Comparison of ENCODE assay signal across 28 mouse cellular contexts in genomic region chr11:67567991-67568390, GRCm38 (mm10).
DNase-seq lines count a peak whose midpoint lies in the region; ATAC-seq lines count a peak whose summit lies in the region.
"Had no signal": no experiment of that assay in that cellular context is flagged by ENCODE, and none has a peak within 500 bp of the region (broad histone marks: within the 10 kb centered on the region; RNA-seq: fewer than 3 reads in every experiment).

No protein-coding gene starts in this region.

- peak; percentile 65 to 82 for DNase-seq in adrenal gland, adult (ENCODE audit: inconsistent age in 2 of 2, low spot score in 1 of 2)
- no peak for DNase-seq in adrenal gland, adult 18-20 months (ENCODE audit: low spot score in 2 of 2)
- peak; percentile 41 to 53 for DNase-seq in adrenal gland, postnatal 36 days
- DNase-seq in adrenal gland, postnatal 25 days, result no peak
- DNase-seq in kidney, postnatal 4 days, result no peak
- no peak for DNase-seq in embryonic facial prominence, embryonic 14.5 days (ENCODE audit: low spot score)
- DNase-seq: adrenal gland, postnatal 10 days; cerebellum, adult 11 months; cerebellum, adult 2 months; cerebellum, adult 9-11 months; cerebellum, postnatal 25 days; gastrocnemius, postnatal 25 days; heart, adult 18-20 months; heart, postnatal 10 days; heart, postnatal 36 days; kidney, adult 18-20 months had no signal

- peaks cover 3% of the 10 kb centered on the region; the same call in 1 of the 2 replicates for H3K4me1 ChIP-seq in kidney, embryonic 16.5 days (ENCODE audit: insufficient read depth, low read length)
- H3K4me1 ChIP-seq in embryonic facial prominence, embryonic 14.5 days (ENCODE audit: control insufficient read depth, insufficient read depth, low read length), result peaks cover 33% of the 10 kb centered on the region
- peaks cover 7% of the 10 kb centered on the region; the same call in 1 of the 2 replicates for H3K4me1 ChIP-seq in intestine, embryonic 16.5 days (ENCODE audit: control insufficient read depth, insufficient read depth, low read length)
- H3K4me1 ChIP-seq: intestine, embryonic 15.5 days had no signal

- 91% methylated on average over 4 of the region's 4 CpGs for WGBS in kidney, embryonic 16.5 days
- 96% methylated on average over 4 of the region's 4 CpGs for WGBS in embryonic facial prominence, embryonic 14.5 days
- WGBS in intestine, embryonic 16.5 days, result 92% methylated on average over 4 of the region's 4 CpGs

- no peaks in the 10 kb centered on the region for H3K36me3 ChIP-seq in kidney, embryonic 16.5 days (ENCODE audit: insufficient read depth, low read length)
- H3K36me3 ChIP-seq in embryonic facial prominence, embryonic 14.5 days (ENCODE audit: control insufficient read depth, insufficient read depth, low read length), result no peaks in the 10 kb centered on the region
- no peaks in the 10 kb centered on the region for H3K36me3 ChIP-seq in intestine, embryonic 16.5 days (ENCODE audit: control insufficient read depth, insufficient read depth, low read length)
- H3K36me3 ChIP-seq: forebrain, embryonic 10.5 days; heart, embryonic 12.5 days; heart, embryonic 15.5 days; hindbrain, embryonic 10.5 days; hindbrain, embryonic 13.5 days; intestine, embryonic 15.5 days had no signal

- H3K4me3 ChIP-seq in kidney, embryonic 16.5 days (ENCODE audit: low read length), result no peak overlapping the region
- H3K4me3 ChIP-seq in embryonic facial prominence, embryonic 14.5 days (ENCODE audit: low read depth, low read length), result no peak overlapping the region
- H3K4me3 ChIP-seq in intestine, embryonic 16.5 days (ENCODE audit: low read length), result no peak overlapping the region
- H3K4me3 ChIP-seq: forebrain, embryonic 10.5 days; forebrain, embryonic 13.5 days; heart, embryonic 12.5 days; heart, embryonic 15.5 days; hindbrain, embryonic 10.5 days; hindbrain, embryonic 13.5 days; intestine, embryonic 15.5 days had no signal

- no peaks in the 10 kb centered on the region for H3K9me3 ChIP-seq in kidney, embryonic 16.5 days (ENCODE audit: low read length)
- no peaks in the 10 kb centered on the region for H3K9me3 ChIP-seq in embryonic facial prominence, embryonic 14.5 days (ENCODE audit: control insufficient read depth, low read length)
- no peaks in the 10 kb centered on the region for H3K9me3 ChIP-seq in intestine, embryonic 16.5 days (ENCODE audit: control insufficient read depth, low read length)
- H3K9me3 ChIP-seq: forebrain, embryonic 10.5 days; forebrain, embryonic 13.5 days; heart, embryonic 12.5 days; heart, embryonic 15.5 days; hindbrain, embryonic 10.5 days; hindbrain, embryonic 13.5 days; intestine, embryonic 15.5 days had no signal

- no peaks in the 10 kb centered on the region for H3K27me3 ChIP-seq in kidney, embryonic 16.5 days (ENCODE audit: insufficient read depth, low read length)
- no peaks in the 10 kb centered on the region for H3K27me3 ChIP-seq in embryonic facial prominence, embryonic 14.5 days (replicated peaks; ENCODE audit: control insufficient read depth, insufficient read depth, low read length)
- no peaks in the 10 kb centered on the region for H3K27me3 ChIP-seq in intestine, embryonic 16.5 days (replicated peaks; ENCODE audit: control insufficient read depth, insufficient read depth, low read length)
- H3K27me3 ChIP-seq: forebrain, embryonic 13.5 days; heart, embryonic 12.5 days; heart, embryonic 15.5 days; hindbrain, embryonic 13.5 days; intestine, embryonic 15.5 days had no signal

- H3K9ac ChIP-seq in kidney, embryonic 16.5 days (replicated peaks; ENCODE audit: low read length), result no peak overlapping the region
- no peak overlapping the region for H3K9ac ChIP-seq in embryonic facial prominence, embryonic 14.5 days (ENCODE audit: low read depth, low read length)
- H3K9ac ChIP-seq in intestine, embryonic 16.5 days (ENCODE audit: low read depth, low read length), result no peak overlapping the region
- H3K9ac ChIP-seq: forebrain, embryonic 13.5 days; heart, embryonic 12.5 days; heart, embryonic 15.5 days; hindbrain, embryonic 13.5 days; intestine, embryonic 15.5 days had no signal

- H3K27ac ChIP-seq in kidney, embryonic 16.5 days (ENCODE audit: low read length), result no peak overlapping the region
- 0 out of 2 replicates have a peak overlapping the region, but pooled peaks have one; percentile 30 for H3K27ac ChIP-seq in embryonic facial prominence, embryonic 14.5 days (replicated peaks; ENCODE audit: low read depth, low read length)
- no peak overlapping the region for H3K27ac ChIP-seq in intestine, embryonic 16.5 days (ENCODE audit: low read length)
- H3K27ac ChIP-seq: forebrain, embryonic 10.5 days; forebrain, embryonic 13.5 days; heart, embryonic 15.5 days; hindbrain, embryonic 10.5 days; hindbrain, embryonic 13.5 days; intestine, embryonic 15.5 days had no signal

- no peak overlapping the region for H3K4me2 ChIP-seq in kidney, embryonic 16.5 days (replicated peaks; ENCODE audit: low read depth, low read length)
- no peak overlapping the region for H3K4me2 ChIP-seq in embryonic facial prominence, embryonic 14.5 days (ENCODE audit: low read depth, low read length)
- no peak overlapping the region for H3K4me2 ChIP-seq in intestine, embryonic 16.5 days (ENCODE audit: low read depth, low read length)
- H3K4me2 ChIP-seq: forebrain, embryonic 13.5 days; heart, embryonic 12.5 days; heart, embryonic 15.5 days; hindbrain, embryonic 13.5 days; intestine, embryonic 15.5 days had no signal

- 0 out of 2 replicates have a peak, but pooled peaks have one; percentile 27 for ATAC-seq in kidney, embryonic 16.5 days (ENCODE audit: low FRiP score, low TSS enrichment)
- no peak for ATAC-seq in embryonic facial prominence, embryonic 14.5 days (ENCODE audit: low read depth)
- ATAC-seq in intestine, embryonic 16.5 days, result no peak
- ATAC-seq: activated CD4-positive, CD25-positive, alpha-beta regulatory T cell, adult 4 months; forebrain, embryonic 13.5 days; forebrain, embryonic 16.5 days; hindbrain, embryonic 16.5 days; intestine, embryonic 15.5 days had no signal

Comparison
In these comparisons a context has a peak if more than half of its experiments do, and no peak if none do; other contexts are left out.
1. DNase-seq: peak in adrenal gland, adult (2 of 2) and adrenal gland, postnatal 36 days (2 of 2); none in adrenal gland, adult 18-20 months (0 of 2), adrenal gland, postnatal 25 days (single experiment), kidney, postnatal 4 days (0 of 2) and embryonic facial prominence, embryonic 14.5 days (single experiment).